Mouse (Mus musculus) c-Kit-positive CD71-negative TER-119-negative erythroid progenitor cells, embryonic 14.5 days (primary cell): Measurements from ENCODE around the gene Lag3.

Experiments
- DNase-seq: peaks from one replicate; pipeline ENCODE4 v3.0.0-alpha.2; 2013; ENCODE audit warnings: low read depth

Lag3 gene

DNA sequence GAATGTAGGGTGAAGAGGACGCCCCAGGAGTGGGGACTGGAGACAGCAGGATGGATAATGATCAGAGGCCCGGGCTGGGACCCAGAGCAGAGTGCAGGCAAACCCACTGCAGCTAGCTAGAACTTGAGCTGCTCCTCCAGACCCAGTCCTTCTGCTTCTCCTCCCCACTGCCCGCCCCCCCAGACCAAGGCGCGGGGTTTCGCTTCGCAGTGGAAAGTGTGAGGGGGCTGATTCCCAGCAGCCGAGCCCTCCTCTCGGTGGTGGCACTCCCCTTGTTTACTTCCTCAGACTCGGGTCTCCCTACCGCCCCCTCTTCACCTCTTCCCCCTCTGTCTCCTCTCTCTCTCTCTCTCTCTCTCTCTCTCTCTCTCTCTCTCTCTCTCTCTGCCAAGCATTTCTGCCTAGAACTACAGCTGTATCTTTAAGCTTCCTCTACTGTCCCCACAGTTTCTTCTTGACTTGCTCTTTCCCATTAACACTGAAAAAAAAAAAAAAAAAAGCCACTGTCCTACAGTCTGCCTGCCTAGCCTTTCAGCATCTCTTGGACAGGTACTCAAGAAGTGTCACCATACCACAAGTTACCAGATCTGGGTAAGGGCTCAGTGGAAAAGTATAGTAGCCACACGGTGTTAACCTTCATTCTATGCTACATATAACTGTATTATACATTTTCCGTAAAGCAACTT lies at the start of gene Lag3:
TSS of gene Lag3 (minus strand) at position 173 of the 686 bp plus-strand sequence.
- no peak for DNase-seq

DNA sequence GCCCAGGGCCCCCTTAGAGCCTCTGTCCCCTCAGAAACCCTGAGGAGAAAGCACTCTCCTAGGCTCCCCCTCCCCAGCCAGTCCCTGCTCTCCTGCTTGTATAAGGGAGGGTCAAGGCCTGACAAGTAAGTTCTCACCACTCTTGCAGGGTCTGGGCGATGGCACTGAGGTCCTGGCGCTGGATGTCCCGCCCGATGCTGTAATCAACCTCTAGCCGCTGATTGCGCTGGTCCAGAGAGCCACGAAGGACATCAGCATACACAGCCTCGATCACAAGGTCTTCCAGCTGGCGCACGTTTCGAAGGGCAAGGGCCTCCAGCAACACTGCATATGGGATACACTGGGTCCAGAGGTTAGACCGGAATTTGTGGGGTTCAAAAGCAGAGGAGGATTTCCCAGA lies 49.5 kb upstream of the Lag3 start:
- no peak for DNase-seq

- no peak for DNase-seq
Measured at GRCm38 (mm10) chr6:124959960-124960359, 48.5 kb upstream of the Lag3 start.

- DNase-seq = no peak
Measured at GRCm38 (mm10) chr6:124958127-124958526, 46.6 kb upstream of the Lag3 start.

- DNase-seq = no peak
Measured at GRCm38 (mm10) chr6:124955212-124955611, 43.7 kb upstream of the Lag3 start.

- no peak for DNase-seq
Measured at GRCm38 (mm10) chr6:124953991-124954715, 42.6 kb upstream of the Lag3 start.

- no peak for DNase-seq
Measured at GRCm38 (mm10) chr6:124943526-124943925, 32.0 kb upstream of the Lag3 start.

DNA sequence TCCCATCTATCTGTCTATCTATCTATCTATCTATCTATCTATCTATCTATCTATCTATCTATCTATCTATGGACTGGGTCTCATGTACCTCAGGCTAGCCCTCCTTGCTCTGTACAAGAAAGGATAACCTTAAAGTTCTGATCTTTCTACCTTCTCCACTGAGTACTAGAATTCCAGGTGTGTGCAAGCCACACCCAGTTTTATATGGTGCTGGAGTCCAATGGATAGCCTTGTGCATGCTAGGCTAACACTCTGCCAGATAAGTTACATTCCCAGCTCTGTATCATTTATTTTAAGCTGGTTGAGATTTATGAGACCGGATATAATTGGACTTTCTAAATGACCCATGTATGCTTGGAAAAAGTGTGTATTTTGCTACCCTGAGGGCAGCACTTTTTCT lies 30.2 kb upstream of the Lag3 start:
- DNase-seq = no peak

- DNase-seq = no peak
Measured at GRCm38 (mm10) chr6:124938554-124938953, 27.0 kb upstream of the Lag3 start.

DNA sequence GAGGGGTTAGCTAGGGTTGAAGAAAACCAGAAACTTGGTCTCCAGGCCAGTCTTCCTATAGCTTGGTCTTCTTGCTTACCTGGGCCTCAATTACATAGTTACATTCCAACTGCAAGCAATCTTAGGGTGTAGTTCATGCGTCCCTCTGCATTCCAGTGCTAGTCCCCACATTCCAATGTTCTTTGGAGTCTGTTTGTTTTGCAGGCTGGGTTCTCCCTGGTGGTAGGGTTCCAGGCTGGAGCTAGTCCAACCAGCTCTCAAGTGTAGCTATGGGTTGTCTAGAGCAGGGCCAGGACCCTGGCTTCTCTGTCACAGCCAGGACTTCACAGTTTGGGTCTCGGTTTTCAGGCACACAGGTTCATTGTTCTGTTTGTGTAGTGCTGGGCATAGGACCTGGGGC lies 26.0 kb upstream of the Lag3 start:
- no peak for DNase-seq

DNA sequence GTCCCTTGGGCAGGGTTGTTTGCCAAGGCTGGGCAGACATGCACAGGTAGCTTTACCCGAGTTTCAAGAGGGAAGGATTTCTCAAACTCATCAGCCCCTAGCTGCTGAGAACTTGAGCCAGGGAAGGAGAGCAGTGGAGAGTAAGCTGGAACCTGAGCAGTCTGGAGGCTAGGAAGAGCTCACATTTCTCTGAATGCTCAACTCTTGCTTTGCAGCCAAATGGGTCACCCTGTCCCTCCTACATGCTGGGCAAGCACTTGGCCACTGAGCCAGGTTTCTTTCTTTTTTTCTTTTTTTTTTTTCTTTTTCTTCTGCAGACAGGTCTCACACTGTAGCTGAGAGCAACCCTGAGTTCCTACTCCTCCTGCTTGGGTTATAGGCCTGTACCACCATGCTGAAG lies 25.2 kb upstream of the Lag3 start:
- no peak for DNase-seq

DNA sequence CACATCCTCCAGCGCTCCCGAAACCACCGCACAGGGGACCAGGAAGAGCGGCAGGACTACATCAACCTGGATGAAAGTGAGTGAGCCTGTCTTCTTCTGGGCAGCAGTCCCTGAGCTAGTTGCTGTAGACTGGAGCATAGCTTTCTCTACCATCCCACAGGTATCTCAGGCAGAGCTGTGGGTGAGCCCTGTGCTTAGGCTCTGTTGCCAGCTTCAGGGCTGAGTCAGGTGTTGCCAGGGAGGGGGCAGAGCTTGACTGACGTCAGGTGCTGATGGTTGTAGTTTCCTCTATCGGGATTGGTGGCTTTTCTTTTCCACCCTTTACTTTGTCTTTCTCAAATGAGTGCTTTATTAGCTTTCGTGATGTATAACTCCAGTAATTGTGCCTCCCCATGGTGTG lies 23.2 kb upstream of the Lag3 start:
- DNase-seq = no peak

DNA sequence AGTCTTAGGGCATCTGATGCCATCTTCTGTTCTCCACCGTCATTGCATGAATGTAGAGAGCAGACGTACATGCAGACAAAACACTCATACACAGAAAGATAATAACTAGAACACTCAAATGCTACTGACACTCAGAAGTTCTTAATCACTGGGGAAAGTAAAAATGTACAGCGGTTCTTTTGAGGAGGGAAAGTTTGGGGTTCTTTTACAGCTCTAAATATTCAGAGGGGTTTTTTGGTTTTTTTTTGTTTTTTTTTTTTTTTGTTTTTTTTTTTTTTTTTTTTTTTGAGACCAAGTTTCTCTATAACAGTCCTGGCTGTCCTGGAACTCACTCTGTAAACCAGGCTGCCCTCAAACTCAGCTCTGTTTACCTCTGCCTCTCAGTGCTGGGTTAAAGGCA lies 21.6 kb upstream of the Lag3 start:
- DNase-seq = no peak

DNA sequence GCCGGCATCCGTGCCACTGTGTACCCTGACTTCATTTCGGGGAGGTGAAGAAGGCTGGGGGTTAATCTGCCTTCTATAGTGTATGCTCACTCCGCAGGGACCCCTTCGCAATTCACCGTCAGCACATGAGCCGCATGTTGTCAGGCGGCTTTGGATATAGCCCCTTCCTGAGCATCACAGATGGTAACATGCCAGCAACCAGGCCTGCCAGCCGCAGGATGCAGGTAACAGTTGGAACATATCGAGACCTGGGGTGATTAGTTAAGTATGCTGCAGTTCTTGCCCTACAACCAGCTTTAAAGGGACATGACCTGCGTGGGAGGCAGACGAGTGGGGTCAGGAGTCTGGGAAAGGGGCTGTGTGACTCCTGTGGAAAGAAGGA lies 20.8 kb upstream of the Lag3 start:
- no peak for DNase-seq

GRCm38 (mm10) chr6:124931525-124932313 lies 20.2 kb upstream of the Lag3 start:
- DNase-seq = no peak

GRCm38 (mm10) chr6:124930754-124931524 lies 19.4 kb upstream of the Lag3 start, which contains the start of gene Mlf2:
Mlf2 (plus strand) TSS chr6:124931386.
- peak; percentile 96 for DNase-seq

- DNase-seq = no peak
Measured at GRCm38 (mm10) chr6:124930231-124930630, 18.7 kb upstream of the Lag3 start.

- no peak for DNase-seq
Measured at GRCm38 (mm10) chr6:124925941-124926340, 14.4 kb upstream of the Lag3 start.

DNA sequence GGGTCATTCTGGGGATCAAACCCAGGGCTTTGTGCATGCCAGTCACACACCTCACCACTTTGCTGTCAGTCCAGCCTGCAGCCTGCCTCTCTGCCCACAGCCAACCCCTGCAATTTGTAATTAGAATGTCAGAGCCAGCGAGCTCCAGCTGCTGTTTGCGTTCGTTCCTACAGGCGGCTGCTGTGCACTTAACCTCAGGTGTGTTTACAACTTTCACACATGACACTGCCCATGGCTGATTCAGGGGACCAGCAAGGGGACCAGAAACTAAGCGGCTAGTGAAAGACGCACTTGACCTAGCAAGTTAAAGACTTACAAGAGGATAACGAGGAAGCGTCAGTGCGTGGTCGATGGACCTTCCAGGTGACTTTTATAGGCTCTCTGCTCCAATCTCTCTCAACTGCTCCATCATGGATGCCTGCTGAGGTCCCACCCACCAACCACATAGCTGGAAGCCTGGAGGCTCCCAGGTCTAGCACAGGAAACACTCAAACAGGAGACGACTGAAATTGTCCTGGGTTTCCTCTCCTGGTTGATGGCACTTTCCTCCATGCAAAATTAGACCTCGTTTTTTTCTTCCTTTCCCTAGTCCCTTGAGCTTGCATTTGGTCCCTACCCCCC lies 13.8 kb upstream of the Lag3 start:
- no peak for DNase-seq

DNA sequence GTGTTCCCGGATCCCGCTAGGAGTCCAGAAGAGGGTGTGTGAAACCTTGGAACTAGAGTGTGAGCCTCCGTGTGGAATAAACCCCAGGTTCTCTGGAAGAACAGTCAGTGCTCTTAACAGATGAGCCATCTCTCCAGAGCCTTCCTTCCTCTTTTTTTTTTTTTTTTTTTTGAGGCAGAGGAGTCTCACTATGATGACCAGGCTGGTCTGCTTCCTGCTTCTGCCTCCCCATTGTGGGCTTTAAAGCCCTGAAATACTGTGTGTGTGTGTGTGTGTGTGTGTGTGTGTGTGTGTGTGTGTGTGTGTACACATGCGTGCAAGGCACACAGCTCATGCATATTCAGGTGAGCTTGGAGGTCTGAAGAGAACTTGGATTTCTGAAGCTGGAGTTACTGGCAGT lies 10.0 kb upstream of the Lag3 start:
- no peak for DNase-seq

GRCm38 (mm10) chr6:124920318-124921085 lies 9.0 kb upstream of the Lag3 start:
- DNase-seq = no peak
